Mouse (Mus musculus) G1E-ER4 (cell line): ENCODE results near the gene Zbtb48. TPM values are rescaled to one million over a fixed set of nuclear protein-coding genes. Genes with fewer than 3 reads are reported as not detected.

Experiments used
- GATA1 ChIP-seq: IDR thresholded peaks from one replicate; pipeline ENCODE4 v1.8.0; 2012; ENCODE audit warnings: low read length, inconsistent platforms
- polyA plus RNA-seq: library from polyadenylated mRNA; stranded (reverse); fragments of >175 nt; gene quantifications from 2 replicates; pipeline ENCODE4 v1.2.3, GENCODE M21; 2012

Zbtb48 gene
- polyA plus RNA-seq, 1 experiment = 10.0 TPM

DNA sequence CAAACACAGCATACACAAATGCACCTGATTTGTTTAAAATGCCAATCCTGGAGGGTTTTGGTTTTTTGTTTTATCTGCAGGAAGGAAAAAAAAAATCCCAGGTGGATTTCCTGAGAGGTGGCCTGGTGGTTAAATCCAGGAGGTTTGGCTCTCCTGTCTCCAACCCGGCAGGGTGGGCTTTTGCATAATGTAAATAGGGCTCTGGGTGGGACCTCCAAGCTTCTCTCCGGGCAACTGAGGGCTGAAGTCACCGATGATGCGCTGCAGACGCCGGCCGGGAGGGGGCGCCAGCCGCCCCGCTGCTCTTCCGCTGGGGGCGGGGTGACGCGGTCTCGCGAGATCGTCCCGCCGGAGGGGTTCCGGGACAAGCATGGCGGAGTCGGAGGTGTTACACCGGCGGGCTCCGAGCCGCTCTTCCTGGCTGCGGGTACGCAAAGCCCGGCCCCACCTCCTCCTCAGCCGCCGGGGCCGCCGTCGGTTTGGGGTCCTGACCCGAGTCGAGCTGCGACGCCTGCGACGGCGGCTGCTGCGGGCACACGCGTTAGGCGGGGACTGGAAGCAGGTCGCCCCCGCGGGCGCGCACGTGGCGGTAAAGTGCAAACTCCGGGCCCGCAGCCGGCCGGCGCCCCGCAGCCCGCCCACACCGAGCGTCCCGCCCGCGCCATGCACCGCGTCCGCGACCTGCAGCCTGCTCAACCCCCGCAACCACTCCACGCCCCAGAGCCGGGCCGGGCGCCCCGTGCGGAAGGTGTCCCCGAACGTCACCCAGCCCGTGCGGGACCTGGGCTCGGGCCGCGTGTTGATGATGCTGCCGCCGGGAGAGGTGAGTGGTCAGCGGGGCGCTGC, 11.7 kb upstream of the Zbtb48 start, which contains the start of gene Nol9:
Nol9 (plus strand) TSS at position 337 of the 846 bp plus-strand sequence.
- no peak for TF ChIP-seq GATA1

GRCm38 (mm10) chr4:152038225-152038984, 10.9 kb upstream of the Zbtb48 start, which contains the start of gene Tas1r1:
Gene Tas1r1 (minus strand): TSS chr4:152038568.
- no peak for TF ChIP-seq GATA1

GRCm38 (mm10) chr4:152032922-152033321, 5.5 kb upstream of the Zbtb48 start:
- TF ChIP-seq GATA1 = no peak

GRCm38 (mm10) chr4:152029997-152030396, 2.5 kb upstream of the Zbtb48 start:
- TF ChIP-seq GATA1 = no peak

DNA sequence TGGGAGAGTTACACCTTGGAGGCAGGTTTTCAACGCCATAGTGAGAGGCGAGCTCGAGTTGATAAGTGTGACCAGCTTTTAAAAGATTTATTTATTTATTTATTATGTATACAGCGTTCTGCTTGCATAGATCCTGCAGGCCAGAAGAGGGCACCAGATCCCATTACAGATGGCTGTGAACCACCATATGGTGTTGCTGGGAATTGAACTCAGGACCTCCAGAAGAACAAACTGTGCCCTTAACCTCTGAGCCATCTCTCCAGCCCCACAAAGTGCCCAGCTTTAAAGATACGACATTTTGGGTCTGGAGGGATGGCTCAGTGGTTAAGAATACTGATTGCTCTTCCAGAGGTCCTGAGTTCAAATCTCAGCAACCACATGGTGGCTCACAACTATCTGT, 1.6 kb upstream of the Zbtb48 start:
- TF ChIP-seq GATA1 = no peak

DNA sequence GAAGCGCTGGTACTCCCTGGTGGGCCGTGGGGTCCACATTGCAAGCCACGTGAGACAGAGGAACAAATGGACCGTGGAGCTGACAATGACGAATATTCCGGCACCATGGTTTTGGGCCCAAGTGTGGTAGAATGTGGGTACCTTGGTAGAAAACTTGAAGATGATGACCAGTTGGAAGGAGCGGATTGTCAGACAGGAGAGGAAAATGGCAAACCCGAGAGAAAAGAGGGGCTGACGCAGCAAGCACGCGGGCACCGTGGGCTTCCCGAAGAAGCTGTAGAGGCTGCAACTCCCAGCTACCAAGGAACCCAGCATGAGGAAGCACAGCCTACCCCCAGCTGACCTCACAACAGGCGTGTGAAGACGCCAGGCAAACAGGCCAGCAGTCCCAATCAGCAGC, 985 bp upstream of the Zbtb48 start:
- TF ChIP-seq GATA1 = no peak

GRCm38 (mm10) chr4:152026751-152027508, 541 bp downstream of the Zbtb48 start:
- no peak for TF ChIP-seq GATA1

GRCm38 (mm10) chr4:152024525-152024924, 2.9 kb downstream of the Zbtb48 start:
- TF ChIP-seq GATA1 = no peak

DNA sequence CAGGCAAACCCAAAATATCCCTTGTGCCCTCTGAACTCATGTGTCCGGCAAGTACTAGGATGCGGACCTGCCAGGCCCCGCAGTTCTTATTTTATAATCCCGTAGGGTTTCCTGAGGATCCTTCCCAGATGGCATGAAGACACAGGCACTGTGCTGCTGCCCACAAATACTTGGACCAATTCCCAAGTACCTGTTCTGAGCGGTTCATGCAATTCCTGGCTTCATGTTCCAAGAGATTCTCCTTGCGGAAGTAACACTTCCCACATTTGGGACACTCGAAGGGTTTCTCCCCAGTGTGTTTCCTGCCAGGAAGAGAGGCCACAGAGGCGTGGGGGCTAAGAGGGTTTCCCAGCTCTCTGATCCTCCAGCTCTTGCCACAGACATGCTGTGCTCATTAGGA, 5.0 kb downstream of the Zbtb48 start:
- TF ChIP-seq GATA1 = no peak

DNA sequence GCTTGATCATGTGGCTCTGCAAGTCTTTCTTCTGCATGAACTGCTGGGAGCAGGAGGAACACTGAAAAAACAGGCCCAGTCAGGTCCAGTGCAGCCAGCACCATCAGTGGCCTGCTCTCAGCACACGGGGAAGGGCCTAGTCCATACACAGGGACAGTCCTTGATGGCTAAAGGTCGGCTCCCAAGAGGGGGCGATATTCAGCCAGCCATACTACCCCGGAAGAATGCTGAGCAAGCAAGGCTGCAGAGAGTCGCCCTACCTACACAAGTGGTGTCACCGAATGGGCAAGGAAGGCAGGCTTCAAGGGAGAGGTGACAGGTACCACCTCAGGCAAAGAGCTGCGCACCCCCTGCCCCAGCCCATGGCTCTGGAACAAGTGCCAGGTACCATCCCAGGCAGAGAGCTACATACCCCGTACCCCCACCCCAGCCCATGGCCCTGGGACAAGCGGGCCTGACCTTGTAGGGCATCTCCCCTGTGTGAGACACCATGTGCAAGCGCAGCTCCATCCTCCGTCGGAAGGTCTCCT, 5.8 kb downstream of the Zbtb48 start:
- TF ChIP-seq GATA1 = no peak

DNA sequence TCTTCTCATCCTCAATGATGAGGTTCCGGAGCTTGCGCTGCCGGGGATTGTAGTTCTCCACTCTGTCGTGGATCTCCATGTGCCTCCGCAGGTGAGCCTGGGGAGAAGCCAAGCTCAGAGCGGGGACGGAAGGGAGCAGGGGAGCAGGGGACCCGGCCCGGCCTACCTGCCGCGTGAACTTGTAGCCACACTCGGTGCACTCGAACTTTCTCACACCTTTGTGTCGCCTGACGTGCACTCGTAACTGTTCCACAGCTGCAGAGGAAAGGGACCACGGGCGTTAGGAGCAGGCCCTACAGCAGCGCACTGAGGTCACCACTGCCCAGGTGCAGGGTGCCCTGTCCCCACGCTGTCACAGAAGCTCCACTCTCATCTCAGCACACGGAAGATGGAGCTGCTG, 7.4 kb downstream of the Zbtb48 start:
- TF ChIP-seq GATA1 = no peak

GRCm38 (mm10) chr4:152019073-152019472, 8.4 kb downstream of the Zbtb48 start:
- TF ChIP-seq GATA1 = no peak

DNA sequence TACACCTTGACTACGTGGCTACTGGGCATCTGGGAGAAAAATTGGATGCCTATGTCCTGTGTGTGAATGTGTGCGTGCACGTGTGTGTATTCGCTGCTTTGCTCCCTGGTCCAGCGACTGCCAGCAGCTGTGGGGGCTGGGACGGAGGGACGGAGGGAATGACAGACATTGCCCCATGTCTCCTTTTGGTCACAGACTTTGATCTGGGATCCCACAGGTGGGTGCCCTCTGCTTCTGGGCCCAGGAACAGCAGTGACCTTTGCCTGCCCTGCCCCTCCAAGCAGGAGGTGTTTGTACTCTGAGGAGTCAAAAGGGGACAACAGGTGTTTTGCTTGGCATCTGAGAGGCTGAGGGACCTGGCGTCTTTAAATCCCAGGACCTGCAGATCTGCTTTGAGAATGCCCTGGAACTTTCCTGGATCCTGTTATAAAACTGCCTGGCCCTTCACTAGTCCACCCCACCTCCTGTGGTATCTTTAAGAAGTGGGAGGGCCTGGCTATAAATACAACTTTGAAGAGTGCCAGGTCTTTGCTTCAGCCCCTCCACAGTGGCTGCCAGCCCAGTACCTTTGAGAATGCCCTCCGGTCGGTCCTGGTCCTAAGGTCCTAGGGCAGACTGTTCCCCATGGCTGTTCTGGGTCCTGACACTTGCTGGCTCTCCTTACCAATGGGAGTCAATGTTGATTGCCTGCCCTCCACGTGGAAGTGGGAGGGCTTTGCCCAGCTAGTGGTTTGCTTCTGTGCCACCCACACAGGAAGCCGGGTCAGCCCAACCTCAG, 14.2 kb downstream of the Zbtb48 start:
- no peak for TF ChIP-seq GATA1

DNA sequence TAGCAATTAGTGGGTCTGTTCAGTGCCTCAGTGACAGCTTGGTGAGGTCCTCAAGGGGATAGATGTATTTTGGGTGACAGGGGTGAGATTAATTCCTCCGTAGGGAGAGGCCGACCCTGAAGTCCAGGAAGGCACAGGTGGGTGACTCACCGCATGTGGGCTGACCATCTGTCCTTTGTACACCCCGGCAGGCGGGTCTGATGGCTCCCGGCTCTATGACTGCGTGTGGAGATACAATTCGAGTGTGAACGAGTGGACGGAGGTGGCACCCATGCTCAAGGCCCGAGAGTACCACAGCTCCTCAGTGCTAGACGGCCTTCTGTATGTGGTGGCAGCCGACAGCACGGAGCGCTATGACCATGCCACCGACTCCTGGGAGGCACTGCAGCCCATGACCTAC, 15.4 kb downstream of the Zbtb48 start:
- no peak for TF ChIP-seq GATA1
